Mouse (Mus musculus) left cerebral cortex, adult 2 months (tissue): ENCODE results near the gene Shisa9. TPM values are rescaled to one million over a fixed set of nuclear protein-coding genes. Genes with fewer than 3 reads are reported as not detected.
A peak's percentile ranks its signal among the peaks of the same experiment; 100 is the strongest.

Experiments used
- DNase-seq, 2 experiments: peaks; one replicate each; pipeline ENCODE4 v3.0.0; 2021 to 2022; ENCODE audit warnings: low spot score in 2 of 2, mixed read lengths in 1 of 2; ENCODE audit errors: extremely low spot score in 1 of 2
- H3K27ac ChIP-seq: fragments of 200-600 bp; 2 replicates; pipeline ENCODE4 v1.8.1; 2022
- H3K4me3 ChIP-seq: fragments of 200-600 bp; 2 replicates; pipeline ENCODE4 v1.8.1; 2022
- CTCF ChIP-seq: fragments of 200-600 bp; IDR thresholded peaks from 2 replicates; pipeline ENCODE4 v1.8.1; 2022; ENCODE audit warnings: antibody characterized with exemption, mild to moderate bottlenecking, moderate library complexity
- intact Hi-C: fragments of 180-260 bp; cut with DNase I; formaldehyde crosslinking; loops from one replicate; pipeline ENCODE4 v1.15.1; 2025
- total RNA-seq, 2 experiments: library from RNA; stranded (reverse); gene quantifications; 2 replicates each; pipeline ENCODE4 v1.2.3; 2021

Shisa9 gene
- total RNA-seq, 2 experiments from 2014 or later, result 53.2 to 61.6 TPM

GRCm38 (mm10) chr16:12119463-12119862, 135.6 kb downstream of the Shisa9 start:
- Histone ChIP-seq H3K4me3 (no peak overlapping the region), H3K27ac (peak overlapping the region; percentile 19; the same call in 1 of the 2 replicates)
- intact Hi-C loops, result loop anchor here (2.0 to 5.0 kb wide), 3 partner anchors 135 to 743 kb away; partner anchors contain the start of gene Shisa9
- no peak for DNase-seq
- no peak for TF ChIP-seq CTCF

- H3K4me3 ChIP-seq, result no peak overlapping the region
- H3K27ac ChIP-seq, result no peak overlapping the region
- no peak for DNase-seq
- intact Hi-C loops, result no loop called here
- no peak for TF ChIP-seq CTCF
Measured at GRCm38 (mm10) chr16:12129782-12130181, 145.9 kb downstream of the Shisa9 start.

GRCm38 (mm10) chr16:12146666-12147065, 162.8 kb downstream of the Shisa9 start:
- H3K4me3 ChIP-seq, result no peak overlapping the region
- intact Hi-C loops, result no loop called here
- H3K27ac ChIP-seq, result no peak overlapping the region
- DNase-seq, result peak in 1 of 2 experiments; percentile 24
- TF ChIP-seq CTCF, result no peak

GRCm38 (mm10) chr16:12151986-12152385, 168.1 kb downstream of the Shisa9 start:
- H3K4me3 ChIP-seq, result no peak overlapping the region
- TF ChIP-seq CTCF, result no peak
- no peak overlapping the region for H3K27ac ChIP-seq
- no peak for DNase-seq
- intact Hi-C loops, result no loop called here

- H3K27ac ChIP-seq, result no peak overlapping the region
- peak; percentile 26 to 35 for DNase-seq
- intact Hi-C loops, result no loop called here
- no peak overlapping the region for H3K4me3 ChIP-seq
- TF ChIP-seq CTCF, result no peak
Measured at GRCm38 (mm10) chr16:12154476-12154875, 170.6 kb downstream of the Shisa9 start.

- H3K4me3 ChIP-seq, result no peak overlapping the region
- intact Hi-C loops, result no loop called here
- no peak for DNase-seq
- H3K27ac ChIP-seq, result no peak overlapping the region
- no peak for TF ChIP-seq CTCF
Measured at GRCm38 (mm10) chr16:12173482-12174041, 189.6 kb downstream of the Shisa9 start.

GRCm38 (mm10) chr16:12178031-12178430, 194.1 kb downstream of the Shisa9 start:
- no peak for DNase-seq
- Histone ChIP-seq H3K4me3 (no peak overlapping the region), H3K27ac (no peak overlapping the region)
- intact Hi-C loops, result no loop called here
- TF ChIP-seq CTCF, result no peak

- no peak for TF ChIP-seq CTCF
- Histone ChIP-seq H3K4me3 (no peak overlapping the region), H3K27ac (no peak overlapping the region)
- no peak for DNase-seq
- intact Hi-C loops, result loop anchor here (10.0 kb wide), 1 partner anchor 495 kb away; no protein-coding TSS in a partner anchor
Measured at GRCm38 (mm10) chr16:12189739-12190138, 205.8 kb downstream of the Shisa9 start.

GRCm38 (mm10) chr16:12196841-12197240, 212.9 kb downstream of the Shisa9 start:
- no peak for DNase-seq
- intact Hi-C loops, result loop anchor here (10.0 kb wide), 1 partner anchor 502 kb away; no protein-coding TSS in a partner anchor
- Histone ChIP-seq H3K4me3 (no peak overlapping the region), H3K27ac (no peak overlapping the region)
- TF ChIP-seq CTCF, result no peak

- DNase-seq, result peak; percentile 48 to 50
- intact Hi-C loops, result loop anchor here (10.0 kb wide), 1 partner anchor 503 kb away; no protein-coding TSS in a partner anchor
- H3K4me3 ChIP-seq, result no peak overlapping the region
- no peak for TF ChIP-seq CTCF
- peak overlapping the region; percentile 64 for H3K27ac ChIP-seq
Measured at GRCm38 (mm10) chr16:12197611-12198010, 213.7 kb downstream of the Shisa9 start.

GRCm38 (mm10) chr16:12201216-12201615, 217.3 kb downstream of the Shisa9 start:
- Histone ChIP-seq H3K27ac (no peak overlapping the region), H3K4me3 (no peak overlapping the region)
- intact Hi-C loops, result loop anchor here (1.0 to 10.0 kb wide), 3 partner anchors 186 to 736 kb away; no protein-coding TSS in a partner anchor
- no peak for DNase-seq
- TF ChIP-seq CTCF, result peak; percentile 72

GRCm38 (mm10) chr16:12202151-12202550, 218.2 kb downstream of the Shisa9 start:
- Histone ChIP-seq H3K4me3 (no peak overlapping the region), H3K27ac (no peak overlapping the region)
- no peak for TF ChIP-seq CTCF
- intact Hi-C loops, result loop anchor here (10.0 kb wide), 1 partner anchor 737 kb away; no protein-coding TSS in a partner anchor
- no peak for DNase-seq

- intact Hi-C loops, result loop anchor here (10.0 kb wide), 1 partner anchor 738 kb away; no protein-coding TSS in a partner anchor
- no peak overlapping the region for H3K27ac ChIP-seq
Measured at GRCm38 (mm10) chr16:12203055-12203454, 219.1 kb downstream of the Shisa9 start.

More at GRCm38 (mm10) chr16:12203055-12203454, 219.1 kb downstream of the Shisa9 start:
- no peak for TF ChIP-seq CTCF
- no peak for DNase-seq
- no peak overlapping the region for H3K4me3 ChIP-seq
